Mouse (Mus musculus): ENCODE measurements around the gene Pla2g4c.

GRCm38 (mm10) chr7:13278308-13278891 lies 46.1 kb upstream of the Pla2g4c start, which contains the start of gene Zswim9:
- TF ChIP-seq CTCF (IDR thresholded peaks at IDR 0.05; ENCODE audit: extremely low read depth, insufficient read length, insufficient replicate concordance, low read depth, low read length), result no peak
- no peak; the same call in 1 of the 2 replicates for TF ChIP-seq POLR2A (IDR thresholded peaks at IDR 0.05; ENCODE audit: low read depth, low read length)
